Mouse (Mus musculus) stomach, embryonic 16.5 days (tissue): Measurements from ENCODE around the gene Zfp991. TPM values are rescaled to one million over a fixed set of nuclear protein-coding genes. Genes with fewer than 3 reads are reported as not detected.
"Not testable (repeated sequence)": the region's sequence is repeated elsewhere in the genome, so short reads cannot be mapped to it uniquely, and the experiment has no call there.

ENCODE experiments used
- ATAC-seq: fragments of 200-750 bp; cut with Nextera tagmentation; 2 replicates; pipeline ENCODE4 v1.8.0; 2017; ENCODE audit warnings: moderate number of reproducible peaks, moderate TSS enrichment; ENCODE audit not compliant: insufficient read depth, low FRiP score
- H3K27ac ChIP-seq: fragments of 300-500 bp; sonication (generic); 2 replicates; pipeline ENCODE4 v1.5.1; 2014; ENCODE audit warnings: low read length
- H3K27me3 ChIP-seq: fragments of 300-500 bp; sonication (generic); 2 replicates; pipeline ENCODE4 v1.6.1; 2014; ENCODE audit warnings: low read length, control low read depth, mixed read lengths; ENCODE audit not compliant: control insufficient read depth, insufficient read depth
- H3K36me3 ChIP-seq: fragments of 300-500 bp; sonication (generic); 2 replicates; pipeline ENCODE4 v1.6.1; 2014; ENCODE audit warnings: low read length; ENCODE audit not compliant: control insufficient read depth, insufficient read depth
- H3K4me1 ChIP-seq: fragments of 300-500 bp; sonication (generic); 2 replicates; pipeline ENCODE4 v1.6.1; 2014; ENCODE audit warnings: low read length, control low read depth, mixed read lengths; ENCODE audit not compliant: control insufficient read depth, insufficient read depth
- H3K4me2 ChIP-seq: fragments of 300-500 bp; sonication (generic); 2 replicates; pipeline ENCODE4 v1.6.1; 2014; ENCODE audit warnings: low read depth, low read length, mixed read lengths
- H3K4me3 ChIP-seq: fragments of 300-500 bp; sonication (generic); replicated peaks from 2 replicates; pipeline ENCODE4 v1.5.1; 2014; ENCODE audit warnings: mild to moderate bottlenecking, low read length
- H3K9ac ChIP-seq: fragments of 300-500 bp; sonication (generic); 2 replicates; pipeline ENCODE4 v1.6.1; 2014; ENCODE audit warnings: low read length
- H3K9me3 ChIP-seq: fragments of 300-500 bp; sonication (generic); replicated peaks from 2 replicates; pipeline ENCODE4 v1.6.1; 2016; ENCODE audit warnings: low read length, control low read depth; ENCODE audit not compliant: control insufficient read depth
- WGBS: fragments of 180-500 bp; shearing (Covaris S2); extraction: QIAGEN DNeasy Blood & Tissue Kit; methylation state at CpG from one replicate; pipeline ENCODE4 v1.1.7; 2014; 5-methylcytosine and 5-hydroxymethylcytosine counted together
- polyA plus RNA-seq: library from polyadenylated mRNA; unstranded; fragments of >200 nt; fragmentation: Nextera tagmentation; extraction: Ambion mirVana; gene quantifications from 2 replicates; pipeline ENCODE4 v1.2.1, GENCODE M21; 2015

The Zfp991 gene
- polyA plus RNA-seq, 1 experiment from 2014 or later, result 6.7 TPM

- H3K9ac ChIP-seq, H3K36me3 ChIP-seq, H3K4me1 ChIP-seq, H3K4me2 ChIP-seq, H3K9me3 ChIP-seq, H3K4me3 ChIP-seq, H3K27me3 ChIP-seq, H3K27ac ChIP-seq: not testable (repeated sequence)
- WGBS, result 78% methylated on average over 9 of the region's 16 CpGs
- 0 out of 2 replicates have a peak, but pooled peaks have one; percentile 23 for ATAC-seq
These were observed 70.3 kb downstream of the Zfp991 start for GRCm38 (mm10) chr4:147201920-147202660.

GRCm38 (mm10) chr4:147212182-147212928, 80.5 kb downstream of the Zfp991 start:
- not testable (repeated sequence) for H3K27me3 ChIP-seq, H3K27ac ChIP-seq, H3K4me2 ChIP-seq, H3K36me3 ChIP-seq, ATAC-seq, H3K9me3 ChIP-seq, H3K4me1 ChIP-seq, H3K4me3 ChIP-seq, H3K9ac ChIP-seq
- WGBS, result 89% methylated on average over 3 of the region's 7 CpGs

DNA sequence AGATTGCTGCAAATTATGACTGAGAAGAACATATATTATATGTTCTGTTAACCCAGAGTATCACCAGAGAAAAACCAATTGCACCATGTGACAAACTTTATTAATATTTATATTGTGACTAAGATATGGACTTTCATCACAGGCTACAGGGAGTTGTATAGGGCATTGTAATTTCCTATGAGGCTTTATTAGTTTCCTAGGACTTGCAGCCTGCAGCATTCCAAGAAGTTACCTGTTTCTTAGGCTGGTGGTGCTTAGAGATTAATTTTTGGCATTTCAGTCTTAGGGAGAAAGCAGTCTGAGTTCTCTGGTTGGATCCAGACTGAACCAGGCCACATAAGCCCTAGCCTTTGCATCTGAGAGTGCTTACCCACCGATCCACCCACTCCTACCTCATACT, 82.4 kb downstream of the Zfp991 start:
- H3K9me3 ChIP-seq, H3K27ac ChIP-seq, H3K4me3 ChIP-seq, H3K27me3 ChIP-seq, H3K36me3 ChIP-seq, H3K4me1 ChIP-seq, H3K4me2 ChIP-seq, H3K9ac ChIP-seq: not testable (repeated sequence)
- WGBS, result no CpG with 5 or more reads among the region's 1 CpGs
- 0 out of 2 replicates have a peak, but pooled peaks have one; percentile 44 for ATAC-seq

GRCm38 (mm10) chr4:147217676-147218075, 85.8 kb downstream of the Zfp991 start:
- not testable (repeated sequence) for H3K9me3 ChIP-seq, ATAC-seq, H3K36me3 ChIP-seq, H3K27me3 ChIP-seq, H3K4me3 ChIP-seq, H3K4me2 ChIP-seq, H3K9ac ChIP-seq, H3K4me1 ChIP-seq, H3K27ac ChIP-seq
- WGBS, result 66% methylated on average over 2 of the region's 4 CpGs

DNA sequence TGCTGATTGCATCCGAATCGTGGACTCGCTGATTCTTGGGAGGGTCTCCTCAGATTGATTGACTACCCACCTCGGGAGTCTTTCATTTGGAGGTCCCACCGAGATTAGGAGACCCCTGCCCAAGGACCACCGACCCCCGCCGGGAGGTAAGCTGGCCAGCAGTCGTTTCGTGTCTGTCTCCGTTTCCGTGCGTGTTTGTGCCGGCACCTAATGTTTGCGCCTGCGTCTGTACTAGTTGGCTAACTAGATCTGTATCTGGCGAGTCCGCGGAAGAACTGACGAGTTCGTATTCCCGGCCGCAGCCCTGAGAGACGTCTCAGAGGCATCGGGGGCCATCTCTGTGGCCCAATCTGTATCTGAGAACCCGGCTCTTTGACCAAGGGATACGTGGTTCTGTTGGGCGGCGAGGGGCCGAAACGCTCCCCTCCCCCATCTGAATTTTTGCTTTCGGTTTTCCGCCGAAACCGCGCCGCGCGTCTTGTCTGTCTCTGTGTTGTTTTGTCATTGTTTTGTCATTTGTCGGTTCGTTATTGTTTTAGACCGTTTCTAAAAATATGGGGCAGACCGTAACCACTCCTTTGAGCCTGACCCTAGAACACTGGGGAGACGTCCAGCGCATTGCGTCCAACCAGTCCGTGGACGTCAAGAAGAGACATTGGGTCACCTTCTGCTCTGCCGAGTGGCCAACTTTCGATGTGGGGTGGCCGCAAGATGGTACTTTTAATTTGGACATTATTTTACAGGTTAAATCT, 87.7 kb downstream of the Zfp991 start:
- not testable (repeated sequence) for ATAC-seq, H3K9me3 ChIP-seq, H3K27ac ChIP-seq, H3K4me1 ChIP-seq, H3K36me3 ChIP-seq, H3K27me3 ChIP-seq, H3K9ac ChIP-seq
- WGBS, result 68% methylated on average over 50 of the region's 51 CpGs
- peak overlapping the region; percentile 42 for H3K4me3 ChIP-seq
- peak overlapping the region; percentile 34; the same call in 1 of the 2 replicates for H3K4me2 ChIP-seq

GRCm38 (mm10) chr4:147220226-147220625, 88.4 kb downstream of the Zfp991 start:
- not testable (repeated sequence) for H3K27ac ChIP-seq, H3K27me3 ChIP-seq, H3K9me3 ChIP-seq, H3K4me3 ChIP-seq, H3K4me1 ChIP-seq, H3K36me3 ChIP-seq, ATAC-seq, H3K4me2 ChIP-seq, H3K9ac ChIP-seq
- 76% methylated on average over 15 of the region's 20 CpGs for WGBS

- WGBS, result 91% methylated on average over 4 of the region's 5 CpGs
These were observed 90.2 kb downstream of the Zfp991 start for GRCm38 (mm10) chr4:147222021-147222420.

DNA sequence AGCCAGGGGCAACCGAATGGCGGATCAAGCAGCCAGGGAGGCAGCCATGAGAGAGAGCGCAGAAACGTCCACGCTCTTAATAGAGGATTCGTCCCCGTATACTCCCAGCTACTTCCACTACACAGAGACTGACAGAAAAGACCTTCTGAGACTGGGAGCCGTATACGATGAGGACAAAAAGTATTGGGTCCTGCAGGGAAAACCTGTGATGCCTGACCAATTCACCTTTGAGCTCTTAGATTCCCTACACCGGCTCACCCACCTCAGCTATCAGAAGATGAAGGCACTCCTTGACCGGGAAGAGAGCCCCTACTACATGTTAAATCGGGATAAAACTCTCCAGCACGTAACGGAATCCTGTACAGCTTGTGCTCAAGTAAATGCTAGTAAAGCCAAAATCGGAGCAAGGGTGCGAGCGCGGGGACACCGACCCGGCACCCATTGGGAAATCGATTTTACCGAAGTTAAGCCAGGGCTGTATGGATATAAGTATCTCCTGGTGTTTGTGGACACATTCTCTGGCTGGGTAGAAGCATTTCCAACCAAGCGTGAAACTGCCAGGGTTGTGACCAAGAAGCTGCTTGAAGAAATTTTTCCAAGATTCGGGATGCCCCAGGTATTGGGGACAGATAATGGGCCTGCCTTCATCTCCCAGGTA, 92.1 kb downstream of the Zfp991 start:
- 94% methylated on average over 23 of the region's 24 CpGs for WGBS
- H3K27ac ChIP-seq, H3K9ac ChIP-seq, H3K4me2 ChIP-seq, H3K36me3 ChIP-seq, H3K27me3 ChIP-seq, H3K4me1 ChIP-seq, H3K9me3 ChIP-seq, ATAC-seq, H3K4me3 ChIP-seq: not testable (repeated sequence)

More at GRCm38 (mm10) chr4:147222021-147222420, 90.2 kb downstream of the Zfp991 start:
- not testable (repeated sequence) for H3K27ac ChIP-seq, H3K4me2 ChIP-seq, H3K9ac ChIP-seq, ATAC-seq, H3K4me1 ChIP-seq, H3K27me3 ChIP-seq, H3K4me3 ChIP-seq, H3K36me3 ChIP-seq, H3K9me3 ChIP-seq
